Mouse (Mus musculus) thymus, postnatal 36 days (tissue): ENCODE results near the gene Gm10770.
A peak's percentile ranks its signal among the peaks of the same experiment; 100 is the strongest.
"Not testable (repeated sequence)": the region's sequence is repeated elsewhere in the genome, so short reads cannot be mapped to it uniquely, and the experiment has no call there.

ENCODE experiments used
- DNase-seq, 2 experiments: peaks; one replicate each; pipeline ENCODE4 v3.0.0; 2022; ENCODE audit warnings: mixed read lengths in 2 of 2

Gene Gm10770

GRCm38 (mm10) chr2:150179579-150179978, at the start of gene Gm10770:
TSS of gene Gm10770 (minus strand) at chr2:150179679.
- not testable (repeated sequence) for DNase-seq

- not testable (repeated sequence) for DNase-seq
These were observed 43.8 kb upstream of the Gm10770 start for GRCm38 (mm10) chr2:150223263-150223662.

- not testable (repeated sequence) for DNase-seq
These were observed 38.9 kb upstream of the Gm10770 start for GRCm38 (mm10) chr2:150218363-150218725.

GRCm38 (mm10) chr2:150217600-150218362, 38.3 kb upstream of the Gm10770 start, which contains the start of gene Zfp937:
TSS of gene Zfp937 (plus strand) at chr2:150218073.
- peak; percentile 41 to 51 for DNase-seq

- DNase-seq = not testable (repeated sequence)
These were observed 2.1 kb upstream of the Gm10770 start, which contains the start of gene Gm14139 for GRCm38 (mm10) chr2:150181570-150181999. TSS of gene Gm14139 (plus strand) at chr2:150181755.

DNA sequence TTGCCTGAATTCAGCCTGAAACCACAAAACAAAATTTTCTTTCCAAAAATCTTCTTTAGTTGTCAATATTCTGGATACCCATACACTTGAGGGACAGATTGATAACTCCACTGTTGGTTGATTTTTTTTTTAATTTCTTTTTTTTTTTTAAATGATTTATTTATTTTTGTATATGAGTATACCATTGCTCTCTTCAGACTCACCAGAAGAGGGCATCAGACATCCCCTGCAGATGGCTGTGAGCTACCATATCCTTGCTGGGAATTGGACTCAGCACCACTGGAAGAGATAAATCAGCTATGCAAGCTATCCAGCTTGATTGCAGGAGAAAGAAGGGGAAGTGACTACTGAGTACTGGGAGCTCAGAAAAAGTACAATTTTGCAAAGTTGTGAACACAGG, 1.6 kb upstream of the Gm10770 start:
- DNase-seq = not testable (repeated sequence)

- DNase-seq = no peak
These were observed 5.6 kb downstream of the Gm10770 start for GRCm38 (mm10) chr2:150173833-150174232.

- DNase-seq = no peak
These were observed 12.8 kb downstream of the Gm10770 start for GRCm38 (mm10) chr2:150166703-150167102.

- DNase-seq = peak; percentile 77 to 84
These were observed 43.0 kb downstream of the Gm10770 start, which contains the start of gene Zfp120 for GRCm38 (mm10) chr2:150136435-150136897. TSS of gene Zfp120 (minus strand) at chr2:150136708.

DNA sequence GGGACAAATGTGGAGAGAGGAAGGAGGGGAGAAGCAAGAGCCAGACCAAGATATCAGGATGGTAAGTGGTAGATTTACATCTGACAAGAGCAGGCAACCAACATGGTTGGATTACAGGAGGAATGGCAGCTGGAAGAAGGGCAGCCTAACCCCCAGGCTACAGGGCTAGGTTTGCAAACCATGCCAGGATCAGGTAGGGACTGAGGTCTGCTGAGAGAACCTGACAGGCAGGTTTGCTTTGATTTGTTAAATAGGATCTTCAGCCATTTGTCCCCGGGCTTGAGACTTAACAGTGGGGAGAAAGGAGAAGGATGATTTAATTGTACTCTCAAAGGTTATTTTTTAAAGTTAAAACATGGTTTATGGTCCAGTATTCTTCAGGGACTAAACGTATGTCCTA, 46.7 kb downstream of the Gm10770 start:
- no peak for DNase-seq

DNA sequence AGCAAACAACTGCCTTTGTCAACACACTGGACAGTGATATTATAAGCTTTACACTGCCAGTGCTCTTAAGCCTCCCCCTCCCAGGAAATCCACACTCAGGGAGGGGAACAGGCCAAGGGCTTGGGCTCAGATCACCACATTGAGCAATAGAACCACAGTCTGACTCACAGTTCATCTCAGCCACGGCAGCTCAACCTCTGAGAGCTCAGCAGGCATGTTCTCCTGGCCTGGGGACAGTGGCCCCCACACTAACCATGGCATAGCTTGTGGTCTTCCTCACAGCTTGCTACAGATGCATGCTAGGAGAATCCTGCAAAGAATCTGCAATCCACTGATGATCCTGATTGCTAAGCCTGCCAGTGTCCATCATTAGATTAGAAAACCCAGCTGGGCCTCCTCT, 47.5 kb downstream of the Gm10770 start:
- DNase-seq = not testable (repeated sequence)
